Mouse (Mus musculus) embryonic facial prominence, embryonic 13.5 days (tissue): ENCODE measurements at regions not wholly inside any gene's neighbourhood (a gene's known extent, or its start where the extent isn't known, plus 50 kb on each side); places are given as distances from the start of the nearest gene placed in this dataset.

Experiments used
- ATAC-seq: fragments of 200-750 bp; cut with Nextera tagmentation; 2 replicates; pipeline ENCODE4 v1.8.0; 2017; ENCODE audit warnings: low read depth; ENCODE audit not compliant: insufficient number of reproducible peaks, insufficient read depth, low FRiP score, low TSS enrichment
- H3K27ac ChIP-seq: fragments of 300-500 bp; sonication (generic); 2 replicates; pipeline ENCODE4 v1.5.1; 2015; ENCODE audit warnings: moderate library complexity, mild to moderate bottlenecking, inconsistent platforms
- H3K27me3 ChIP-seq: fragments of 300-500 bp; sonication (generic); 2 replicates; pipeline ENCODE4 v1.6.1; 2015; ENCODE audit warnings: mild to moderate bottlenecking, inconsistent platforms
- H3K36me3 ChIP-seq: fragments of 300-500 bp; sonication (generic); 2 replicates; pipeline ENCODE4 v1.6.1; 2015; ENCODE audit warnings: mild to moderate bottlenecking, inconsistent platforms
- H3K4me1 ChIP-seq: fragments of 300-500 bp; sonication (generic); 2 replicates; pipeline ENCODE4 v1.6.1; 2015; ENCODE audit warnings: inconsistent platforms
- H3K4me2 ChIP-seq: fragments of 300-500 bp; sonication (generic); 2 replicates; pipeline ENCODE4 v1.6.1; 2015; ENCODE audit warnings: moderate library complexity, mild to moderate bottlenecking, inconsistent platforms
- H3K4me3 ChIP-seq: fragments of 300-500 bp; sonication (generic); 2 replicates; pipeline ENCODE4 v1.5.1; 2015; ENCODE audit warnings: mild to moderate bottlenecking, inconsistent platforms
- H3K9ac ChIP-seq: fragments of 300-500 bp; sonication (generic); 2 replicates; pipeline ENCODE4 v1.6.1; 2015; ENCODE audit warnings: mild to moderate bottlenecking, inconsistent platforms
- H3K9me3 ChIP-seq: fragments of 300-500 bp; sonication (generic); 2 replicates; pipeline ENCODE4 v1.6.1; 2016; ENCODE audit warnings: inconsistent platforms
- WGBS: fragments of 180-500 bp; shearing (Covaris S2); methylation state at CpG from one replicate; pipeline ENCODE4 v1.1.7; 2015; ENCODE audit warnings: mixed read lengths; 5-methylcytosine and 5-hydroxymethylcytosine counted together

- 82% methylated on average over 1 of the region's 1 CpGs for WGBS
- Histone ChIP-seq H3K27ac (no peak overlapping the region), H3K9me3 (no peaks in the 10 kb centered on the region), H3K36me3 (no peaks in the 10 kb centered on the region), H3K4me1 (no peaks in the 10 kb centered on the region), H3K27me3 (no peaks in the 10 kb centered on the region), H3K9ac (no peak overlapping the region), H3K4me2 (no peak overlapping the region), H3K4me3 (no peak overlapping the region)
- no peak for ATAC-seq
Measured at GRCm38 (mm10) chr4:64684654-64685053, 439.3 kb upstream of the Pappa start.

- 13% methylated on average over 1 of the region's 1 CpGs for WGBS
- H3K27me3 ChIP-seq = no peaks in the 10 kb centered on the region
- H3K4me2 ChIP-seq = no peak overlapping the region
- H3K4me1 ChIP-seq = peaks cover 9% of the 10 kb centered on the region
- H3K36me3 ChIP-seq = no peaks in the 10 kb centered on the region
- no peak for ATAC-seq
- H3K4me3 ChIP-seq = no peak overlapping the region
- H3K9me3 ChIP-seq = no peaks in the 10 kb centered on the region
- no peak overlapping the region for H3K9ac ChIP-seq
- H3K27ac ChIP-seq = no peak overlapping the region
Measured at GRCm38 (mm10) chr4:64696134-64696533, 427.8 kb upstream of the Pappa start.

GRCm38 (mm10) chr4:64723296-64723695, 400.7 kb upstream of the Pappa start:
- 10% methylated on average over 3 of the region's 3 CpGs for WGBS
- H3K36me3 ChIP-seq = no peaks in the 10 kb centered on the region
- no peaks in the 10 kb centered on the region for H3K9me3 ChIP-seq
- peak overlapping the region; percentile 40; the same call in 1 of the 2 replicates for H3K27ac ChIP-seq
- H3K27me3 ChIP-seq = no peaks in the 10 kb centered on the region
- ATAC-seq = no peak
- H3K9ac ChIP-seq = no peak overlapping the region
- no peak overlapping the region for H3K4me2 ChIP-seq
- H3K4me1 ChIP-seq = peaks cover 3% of the 10 kb centered on the region; the same call in 1 of the 2 replicates
- no peak overlapping the region for H3K4me3 ChIP-seq

- WGBS = 79% methylated on average over 1 of the region's 1 CpGs
- no peaks in the 10 kb centered on the region for H3K27me3 ChIP-seq
- H3K4me2 ChIP-seq = no peak overlapping the region
- no peaks in the 10 kb centered on the region for H3K36me3 ChIP-seq
- no peak overlapping the region for H3K4me3 ChIP-seq
- H3K27ac ChIP-seq = no peak overlapping the region
- ATAC-seq = no peak
- no peaks in the 10 kb centered on the region for H3K9me3 ChIP-seq
- peaks cover 3% of the 10 kb centered on the region; the same call in 1 of the 2 replicates for H3K4me1 ChIP-seq
- no peak overlapping the region for H3K9ac ChIP-seq
Measured at GRCm38 (mm10) chr4:64724851-64725250, 399.1 kb upstream of the Pappa start.

GRCm38 (mm10) chr4:64755986-64756385, 368.0 kb upstream of the Pappa start:
- 35% methylated on average over 4 of the region's 4 CpGs for WGBS
- ATAC-seq = no peak
- Histone ChIP-seq H3K4me1 (peaks cover 5% of the 10 kb centered on the region), H3K36me3 (no peaks in the 10 kb centered on the region), H3K27me3 (no peaks in the 10 kb centered on the region), H3K9ac (no peak overlapping the region), H3K9me3 (no peaks in the 10 kb centered on the region), H3K4me3 (no peak overlapping the region), H3K27ac (no peak overlapping the region), H3K4me2 (no peak overlapping the region)

GRCm38 (mm10) chr4:64768610-64769009, 355.4 kb upstream of the Pappa start:
- H3K4me3 ChIP-seq = no peak overlapping the region

GRCm38 (mm10) chr4:64803886-64804285, 320.1 kb upstream of the Pappa start:
- no peaks in the 10 kb centered on the region for H3K9me3 ChIP-seq
- H3K4me2 ChIP-seq = no peak overlapping the region
- 84% methylated on average over 7 of the region's 7 CpGs for WGBS
- no peak overlapping the region for H3K4me3 ChIP-seq
- H3K27ac ChIP-seq = no peak overlapping the region
- peaks cover 11% of the 10 kb centered on the region; the same call in 1 of the 2 replicates for H3K4me1 ChIP-seq
- no peaks in the 10 kb centered on the region for H3K36me3 ChIP-seq
- no peak overlapping the region for H3K9ac ChIP-seq
- no peak for ATAC-seq
- H3K27me3 ChIP-seq = no peaks in the 10 kb centered on the region

More at GRCm38 (mm10) chr4:64768610-64769009, 355.4 kb upstream of the Pappa start:
- Histone ChIP-seq H3K27ac (no peak overlapping the region), H3K9ac (no peak overlapping the region), H3K4me1 (no peaks in the 10 kb centered on the region), H3K4me2 (no peak overlapping the region), H3K9me3 (no peaks in the 10 kb centered on the region), H3K36me3 (no peaks in the 10 kb centered on the region), H3K27me3 (no peaks in the 10 kb centered on the region)
- WGBS = 64% methylated on average over 1 of the region's 1 CpGs
- ATAC-seq = no peak

- 40% methylated on average over 2 of the region's 2 CpGs for WGBS
- H3K36me3 ChIP-seq = no peaks in the 10 kb centered on the region
- H3K9ac ChIP-seq = no peak overlapping the region
- H3K4me1 ChIP-seq = peaks cover 11% of the 10 kb centered on the region; the same call in 1 of the 2 replicates
- no peak for ATAC-seq
- H3K4me3 ChIP-seq = no peak overlapping the region
- H3K27me3 ChIP-seq = no peaks in the 10 kb centered on the region
- H3K27ac ChIP-seq = no peak overlapping the region
- H3K9me3 ChIP-seq = no peaks in the 10 kb centered on the region
- no peak overlapping the region for H3K4me2 ChIP-seq
Measured at GRCm38 (mm10) chr4:64804996-64805395, 319.0 kb upstream of the Pappa start.

- no peak for ATAC-seq
- WGBS = 57% methylated on average over 1 of the region's 1 CpGs
- Histone ChIP-seq H3K4me1 (peaks cover 11% of the 10 kb centered on the region; the same call in 1 of the 2 replicates), H3K27ac (no peak overlapping the region), H3K4me2 (no peak overlapping the region), H3K36me3 (no peaks in the 10 kb centered on the region), H3K9ac (no peak overlapping the region), H3K27me3 (no peaks in the 10 kb centered on the region), H3K9me3 (no peaks in the 10 kb centered on the region), H3K4me3 (no peak overlapping the region)
Measured at GRCm38 (mm10) chr4:64807148-64807547, 316.8 kb upstream of the Pappa start.

- Histone ChIP-seq H3K27me3 (no peaks in the 10 kb centered on the region), H3K36me3 (no peaks in the 10 kb centered on the region), H3K9ac (no peak overlapping the region), H3K27ac (no peak overlapping the region), H3K4me3 (no peak overlapping the region), H3K9me3 (no peaks in the 10 kb centered on the region), H3K4me1 (peaks cover 4% of the 10 kb centered on the region; the same call in 1 of the 2 replicates), H3K4me2 (no peak overlapping the region)
- no peak for ATAC-seq
Measured at GRCm38 (mm10) chr4:64811974-64812373, 312.0 kb upstream of the Pappa start.

- Histone ChIP-seq H3K9ac (no peak overlapping the region), H3K36me3 (no peaks in the 10 kb centered on the region), H3K27ac (no peak overlapping the region), H3K27me3 (no peaks in the 10 kb centered on the region), H3K4me1 (no peaks in the 10 kb centered on the region), H3K4me3 (no peak overlapping the region), H3K9me3 (no peaks in the 10 kb centered on the region), H3K4me2 (no peak overlapping the region)
- ATAC-seq = no peak
- 59% methylated on average over 4 of the region's 4 CpGs for WGBS
Measured at GRCm38 (mm10) chr4:64812812-64813211, 311.2 kb upstream of the Pappa start.

- Histone ChIP-seq H3K27me3 (no peaks in the 10 kb centered on the region), H3K4me3 (no peak overlapping the region), H3K9ac (no peak overlapping the region), H3K4me2 (no peak overlapping the region), H3K27ac (no peak overlapping the region), H3K4me1 (no peaks in the 10 kb centered on the region), H3K9me3 (no peaks in the 10 kb centered on the region), H3K36me3 (no peaks in the 10 kb centered on the region)
- no peak for ATAC-seq
- WGBS = 44% methylated on average over 2 of the region's 2 CpGs
Measured at GRCm38 (mm10) chr4:64832882-64833281, 291.1 kb upstream of the Pappa start.

GRCm38 (mm10) chr4:64874521-64874920, 249.5 kb upstream of the Pappa start:
- 74% methylated on average over 2 of the region's 2 CpGs for WGBS
- Histone ChIP-seq H3K9ac (no peak overlapping the region), H3K4me2 (no peak overlapping the region), H3K36me3 (no peaks in the 10 kb centered on the region), H3K27me3 (no peaks in the 10 kb centered on the region), H3K4me1 (no peaks in the 10 kb centered on the region), H3K27ac (no peak overlapping the region), H3K9me3 (no peaks in the 10 kb centered on the region), H3K4me3 (no peak overlapping the region)
- no peak for ATAC-seq
